Mouse (Mus musculus): Measurements from ENCODE around the gene Oxsm. TPM values are rescaled to one million over a fixed set of nuclear protein-coding genes. Genes with fewer than 3 reads are reported as not detected.

The Oxsm gene
- polyA plus RNA-seq, 1 experiment from 2014 or later = 2.3 TPM

Other genes starting within 250 kb of the Oxsm start
- gene Ngly1, start 528 bp downstream of the Oxsm start, polyA plus RNA-seq (2014; fragmentation: Nextera tagmentation; extraction: Ambion mirVana) = 26.6 and 27.0 TPM in 2 replicates
- 46.5 and 56.0 TPM in 2 replicates for gene Top2b, start 115.4 kb upstream of the Oxsm start, polyA plus RNA-seq (2014; fragmentation: Nextera tagmentation; extraction: Ambion mirVana)

Data from heart, embryonic 14.5 days (tissue).